Mouse (Mus musculus) Patski (cell line): ENCODE measurements at regions not wholly inside any gene's neighbourhood (a gene's known extent, or its start where the extent isn't known, plus 50 kb on each side); places are given as distances from the start of the nearest gene placed in this dataset.

Experiments used
- ATAC-seq: fragments of 100-300 bp; one replicate; pipeline ENCODE4 v1.8.0; 2021
- CTCF ChIA-PET: fragments of 350-600 bp; sonication (Branson Sonifier 250); formaldehyde crosslinking; loops from one replicate; lab custom pipeline; 2022; ENCODE audit warnings: inconsistent platforms; lab: Charles Lee
- POLR2A ChIA-PET: fragments of 350-600 bp; sonication (Branson Sonifier 250); formaldehyde crosslinking; loops from one replicate; lab custom pipeline; 2022; ENCODE audit warnings: antibody characterized with exemption, inconsistent platforms; lab: Charles Lee
- DNase-seq: peaks from one replicate; pipeline ENCODE4 v3.0.0-alpha.2; 2011; ENCODE audit warnings: low read depth, low spot score
- H3K27me3 ChIP-seq: fragments of 371-371 bp; one replicate; pipeline ENCODE4 v1.5.1; 2021
- CTCF ChIP-seq: fragments of 100-300 bp; IDR thresholded peaks from one replicate; pipeline ENCODE4 v1.5.1; 2021
- in situ Hi-C: fragments of 300-500 bp; cut with MboI; formaldehyde crosslinking; loops from 3 replicates; pipeline ENCODE4 v1.11.1; 2018; ENCODE audit warnings: low pct_unique_long_range_greater_than_20kb, mixed read lengths

DNA sequence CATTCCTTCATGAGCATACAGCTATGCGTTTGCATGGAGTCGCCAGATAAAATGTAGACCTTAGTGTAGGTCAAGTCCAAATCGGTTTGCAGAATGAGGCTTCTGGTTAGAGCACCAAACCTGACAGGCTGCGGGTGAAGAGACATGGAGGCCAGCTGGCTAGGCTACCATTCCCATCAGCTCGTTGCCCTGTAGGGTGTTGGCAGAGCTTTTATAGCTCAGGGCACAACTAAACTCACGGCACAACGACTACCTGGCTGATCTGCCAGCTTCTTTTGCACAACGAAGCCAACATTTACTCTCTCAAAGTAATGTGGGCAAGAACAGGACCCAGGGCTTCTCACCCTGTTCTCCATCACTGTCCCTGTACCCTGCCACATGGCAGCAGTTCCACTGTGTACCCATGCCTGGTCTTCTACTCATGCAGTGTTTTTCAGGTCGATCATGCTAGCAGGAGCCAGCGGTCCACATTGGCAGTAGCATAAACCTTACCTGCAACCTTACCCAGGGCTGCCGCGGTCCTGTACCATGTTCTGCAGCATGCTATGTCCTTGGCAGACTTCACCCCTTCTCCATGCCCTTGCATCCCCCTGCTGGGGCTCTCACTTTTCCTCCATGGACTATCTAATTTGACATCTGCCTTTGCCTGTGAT lies 431.0 kb downstream of the Ccdc171 start:
- DNase-seq, result no peak
- in situ Hi-C loops, result no loop called here

DNA sequence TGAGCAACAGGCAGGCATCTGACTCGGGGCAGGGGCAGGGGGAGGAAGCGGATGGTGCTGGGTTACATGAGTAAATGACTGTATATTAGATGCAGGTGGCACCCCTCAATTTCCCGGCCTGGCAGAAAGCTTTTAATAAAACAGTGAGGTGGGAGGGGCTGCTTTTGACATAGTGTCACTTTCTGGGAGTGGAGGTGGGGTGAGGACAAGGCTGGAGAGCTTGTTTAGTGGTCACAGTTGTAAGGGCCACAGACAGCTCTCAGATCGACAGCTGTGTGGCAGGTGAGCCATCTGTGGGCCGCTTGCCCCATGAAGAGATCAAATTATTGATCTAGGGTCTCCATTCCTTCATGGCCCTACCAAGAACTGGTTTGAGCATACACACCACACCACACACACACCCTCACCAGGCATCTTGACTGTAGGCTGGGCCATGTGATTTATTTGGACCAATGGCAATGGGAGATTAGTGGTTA lies 431.9 kb downstream of the Ccdc171 start:
- ChIA-PET CTCF (interaction anchor here (1.5 to 2.6 kb wide), 2 partner anchors 9 to 17 kb away, joined by 4 to 11 read pairs; no protein-coding TSS in a partner anchor), POLR2A (no interaction called here)
- no peaks in the 10 kb centered on the region for H3K27me3 ChIP-seq
- no peak for ATAC-seq
- DNase-seq, result no peak
- TF ChIP-seq CTCF, result no peak
- in situ Hi-C loops, result no loop called here

More for the DNA sequence above, 431.0 kb downstream of the Ccdc171 start:
- ChIA-PET POLR2A (no interaction called here), CTCF (interaction anchor here (1.5 to 2.6 kb wide), 2 partner anchors 10 to 18 kb away, joined by 4 to 11 read pairs; no protein-coding TSS in a partner anchor)
- H3K27me3 ChIP-seq, result no peaks in the 10 kb centered on the region
- no peak for ATAC-seq
- TF ChIP-seq CTCF, result no peak

DNA sequence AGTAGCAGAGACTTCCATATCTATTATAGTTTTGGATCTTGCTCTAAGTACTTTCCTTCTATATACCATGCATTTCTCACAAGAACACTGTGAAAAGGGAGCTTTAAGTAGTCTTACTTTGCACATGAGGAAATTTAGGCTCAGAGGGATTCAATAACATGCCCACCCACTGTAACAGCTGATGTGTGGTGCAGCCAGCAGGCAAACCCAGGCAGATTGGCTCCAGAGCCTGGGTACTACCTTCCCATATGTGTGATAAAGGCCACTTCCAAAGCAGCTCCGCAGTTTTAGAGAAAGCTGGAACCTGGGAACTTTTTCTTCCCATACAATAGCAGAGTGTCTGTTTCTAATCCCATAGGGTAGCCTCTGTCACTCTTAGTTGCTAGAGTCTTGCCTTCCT lies 441.6 kb downstream of the Ccdc171 start:
- ChIA-PET CTCF (interaction anchor here (0.8 to 2.6 kb wide), 2 partner anchors 11 to 16 kb away, joined by 3 to 11 read pairs; no protein-coding TSS in a partner anchor), POLR2A (no interaction called here)
- TF ChIP-seq CTCF, result no peak
- H3K27me3 ChIP-seq, result no peaks in the 10 kb centered on the region
- no peak for DNase-seq
- ATAC-seq, result no peak
- in situ Hi-C loops, result no loop called here

DNA sequence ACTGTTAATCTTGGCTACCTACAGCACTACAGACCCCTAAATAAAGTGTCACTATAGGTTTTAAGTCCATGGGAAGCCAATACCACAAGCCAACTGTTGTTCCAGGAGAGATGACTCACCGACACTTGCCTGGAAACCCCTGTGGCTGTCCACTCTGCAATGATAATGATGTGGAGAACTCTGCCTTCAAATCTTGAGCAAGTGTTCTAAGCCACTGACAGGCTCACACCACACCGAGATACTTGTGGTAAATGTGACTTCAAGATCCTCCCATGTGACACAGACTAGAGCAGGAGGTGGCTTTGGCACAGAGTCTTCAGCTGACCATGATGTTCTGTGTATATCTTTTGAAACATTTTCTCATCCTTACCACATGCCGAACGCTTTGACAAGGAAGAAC lies 447.8 kb downstream of the Ccdc171 start:
- in situ Hi-C loops, result loop anchor here (10.0 kb wide), 1 partner anchor 142 kb away; no protein-coding TSS in a partner anchor
- no peak for TF ChIP-seq CTCF
- peak; percentile 79 for ATAC-seq
- POLR2A ChIA-PET, result no interaction called here
- H3K27me3 ChIP-seq, result no peaks in the 10 kb centered on the region
- DNase-seq, result peak; percentile 28
- CTCF ChIA-PET, result no interaction called here

DNA sequence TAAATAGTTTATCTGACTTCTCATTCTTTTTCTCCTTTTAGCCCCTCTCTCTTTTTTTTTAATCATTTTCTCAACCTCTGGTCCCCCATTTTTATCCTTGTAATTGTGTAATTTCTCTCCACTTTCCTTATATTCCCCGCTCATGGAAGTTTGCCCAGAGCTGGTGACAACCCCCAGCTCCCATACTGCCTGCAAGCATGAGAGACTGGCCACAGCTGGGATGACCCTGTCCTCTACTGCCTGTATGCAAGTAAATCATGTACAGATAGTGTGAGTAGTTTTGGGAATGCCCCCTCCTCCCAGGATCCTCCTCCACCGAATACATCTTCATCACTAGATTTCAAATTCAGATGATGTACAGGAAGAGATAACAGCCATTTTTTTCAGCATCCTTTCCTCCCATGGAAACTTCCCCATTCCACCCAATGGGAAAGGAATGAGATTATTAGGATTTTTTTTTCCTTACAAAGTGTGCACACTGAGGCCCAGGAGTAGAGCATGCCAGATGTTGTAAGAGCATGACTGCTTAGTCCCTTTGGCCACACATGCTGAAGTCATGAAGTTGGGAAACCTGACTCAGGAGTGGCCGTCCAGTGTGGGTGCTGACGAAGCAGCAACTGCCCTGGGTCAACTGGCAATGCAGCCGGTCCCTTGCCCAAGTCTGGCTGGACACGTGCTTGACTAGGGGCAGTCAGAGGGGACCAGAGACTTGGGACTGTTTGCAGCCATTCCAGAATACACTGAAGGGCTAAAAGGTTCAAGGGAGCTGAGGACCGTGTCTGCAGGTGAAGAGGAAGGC lies 449.1 kb downstream of the Ccdc171 start:
- no peaks in the 10 kb centered on the region for H3K27me3 ChIP-seq
- in situ Hi-C loops, result loop anchor here (10.0 kb wide), 1 partner anchor 140 kb away; no protein-coding TSS in a partner anchor
- ChIA-PET POLR2A (no interaction called here), CTCF (interaction anchor here (0.7 kb wide), 1 partner anchor 17 kb away, joined by 4 read pairs; no protein-coding TSS in a partner anchor)
- ATAC-seq (no peak), DNase-seq (no peak)
- TF ChIP-seq CTCF, result no peak

DNA sequence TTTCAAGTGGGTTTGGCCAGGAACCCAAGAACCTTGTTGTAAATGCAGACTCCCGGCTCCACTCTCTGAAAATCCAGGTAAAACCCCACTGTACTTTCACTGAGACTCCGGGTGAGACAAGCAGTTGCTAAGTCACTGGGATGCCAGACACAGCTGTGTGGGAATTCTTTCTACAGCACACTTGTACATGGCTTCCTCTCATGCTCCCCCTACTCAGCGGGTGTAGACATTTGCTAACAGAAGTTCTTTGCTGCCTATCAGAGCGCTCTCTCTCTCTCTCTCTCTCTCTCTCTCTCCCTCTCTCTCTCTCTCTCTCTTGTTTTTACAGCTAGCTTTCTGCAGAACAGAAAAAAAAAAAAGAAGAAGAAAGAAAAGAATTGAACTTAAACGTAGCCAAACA lies 450.2 kb downstream of the Ccdc171 start:
- CTCF ChIA-PET, result no interaction called here
- in situ Hi-C loops, result loop anchor here (10.0 kb wide), 1 partner anchor 139 kb away; no protein-coding TSS in a partner anchor
- no peak for TF ChIP-seq CTCF
- no peak for ATAC-seq
- H3K27me3 ChIP-seq, result no peaks in the 10 kb centered on the region
- no peak for DNase-seq
- POLR2A ChIA-PET, result no interaction called here

DNA sequence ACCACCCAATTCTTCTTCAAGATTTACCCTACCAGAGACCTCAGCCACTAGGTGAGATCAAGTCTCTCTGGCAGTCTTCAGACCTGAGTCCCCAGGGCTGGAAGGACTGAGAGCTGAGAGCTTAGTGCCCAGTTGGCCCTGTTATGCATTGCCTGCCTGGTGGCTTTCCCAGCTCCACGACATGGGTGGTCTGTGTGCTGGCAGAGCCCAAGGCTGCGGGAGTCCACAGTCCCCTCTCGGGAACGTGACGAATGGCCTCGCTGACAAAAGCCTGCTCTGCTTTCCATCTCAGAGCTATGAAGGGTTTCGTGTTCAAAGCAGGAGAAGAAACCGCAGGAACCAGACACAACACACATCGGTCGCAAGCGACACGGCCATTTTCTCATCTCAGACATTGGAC lies 450.7 kb downstream of the Ccdc171 start:
- POLR2A ChIA-PET, result no interaction called here
- TF ChIP-seq CTCF, result no peak
- DNase-seq (no peak), ATAC-seq (no peak)
- in situ Hi-C loops, result loop anchor here (10.0 kb wide), 1 partner anchor 139 kb away; no protein-coding TSS in a partner anchor
- CTCF ChIA-PET, result no interaction called here
- H3K27me3 ChIP-seq, result no peaks in the 10 kb centered on the region

DNA sequence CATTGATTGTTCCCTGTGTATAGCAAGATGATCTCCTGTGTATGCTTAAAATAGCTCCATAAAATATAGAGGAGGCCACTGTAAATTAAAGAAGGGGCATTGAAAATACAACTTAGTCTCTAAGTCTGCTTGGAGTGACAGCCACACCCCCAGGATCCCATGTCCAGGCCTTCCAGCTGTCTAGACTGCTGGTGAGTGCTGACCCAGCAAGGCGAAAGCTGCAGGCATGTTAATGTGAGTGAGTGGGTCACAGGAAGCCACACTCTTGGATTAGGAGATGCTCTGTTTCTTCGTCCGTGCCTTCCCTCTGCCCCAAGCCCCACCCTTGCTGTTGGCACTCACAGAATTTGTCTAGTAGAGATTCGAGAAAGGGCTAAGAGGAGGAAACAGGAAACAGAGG lies 453.7 kb downstream of the Ccdc171 start:
- ChIA-PET POLR2A (no interaction called here), CTCF (interaction anchor here (1.1 kb wide), 1 partner anchor 24 kb away, joined by 3 read pairs; no protein-coding TSS in a partner anchor)

DNA sequence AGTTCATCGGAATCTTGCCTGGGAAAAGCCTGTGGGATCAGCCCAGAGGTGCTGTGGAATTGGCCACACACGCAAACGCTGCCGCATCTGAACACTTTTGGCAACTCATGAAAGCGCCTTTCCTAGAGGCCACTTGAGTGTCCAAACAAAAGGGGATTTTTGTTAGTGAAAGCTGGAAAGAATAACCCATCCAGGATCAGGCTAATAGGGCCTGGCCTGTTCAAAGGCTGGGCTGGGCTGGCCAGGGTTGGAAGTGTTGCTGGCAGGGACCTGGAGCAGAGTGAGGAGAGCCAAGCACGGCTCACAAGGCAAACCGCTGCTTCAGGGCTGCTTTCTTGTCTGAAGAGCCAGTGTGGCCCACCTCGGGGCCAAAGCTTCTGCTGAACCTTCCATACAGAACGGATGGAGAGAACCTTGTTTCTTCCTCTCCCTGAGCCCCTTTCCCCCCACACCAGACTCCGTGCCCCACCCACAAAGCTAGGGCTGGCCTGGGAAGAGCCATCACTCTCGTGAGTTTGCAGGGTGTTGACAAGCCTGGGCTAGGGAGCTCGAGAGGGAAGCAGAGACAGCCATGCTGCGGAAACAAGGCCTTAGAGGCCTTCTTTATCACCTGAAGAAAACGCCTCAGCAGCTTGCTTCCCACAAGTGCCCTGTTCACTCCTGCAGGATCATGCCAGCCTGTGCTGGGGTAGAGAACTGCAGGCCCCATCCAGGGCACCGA lies 459.5 kb downstream of the Ccdc171 start:
- TF ChIP-seq CTCF, result no peak
- ATAC-seq (no peak), DNase-seq (no peak)
- ChIA-PET CTCF (no interaction called here), POLR2A (no interaction called here)
- no peaks in the 10 kb centered on the region for H3K27me3 ChIP-seq
- in situ Hi-C loops, result no loop called here

More for the DNA sequence above, 453.7 kb downstream of the Ccdc171 start:
- DNase-seq (no peak), ATAC-seq (no peak)
- H3K27me3 ChIP-seq, result no peaks in the 10 kb centered on the region
- in situ Hi-C loops, result loop anchor here (10.0 kb wide), 1 partner anchor 136 kb away; no protein-coding TSS in a partner anchor
- TF ChIP-seq CTCF, result no peak

DNA sequence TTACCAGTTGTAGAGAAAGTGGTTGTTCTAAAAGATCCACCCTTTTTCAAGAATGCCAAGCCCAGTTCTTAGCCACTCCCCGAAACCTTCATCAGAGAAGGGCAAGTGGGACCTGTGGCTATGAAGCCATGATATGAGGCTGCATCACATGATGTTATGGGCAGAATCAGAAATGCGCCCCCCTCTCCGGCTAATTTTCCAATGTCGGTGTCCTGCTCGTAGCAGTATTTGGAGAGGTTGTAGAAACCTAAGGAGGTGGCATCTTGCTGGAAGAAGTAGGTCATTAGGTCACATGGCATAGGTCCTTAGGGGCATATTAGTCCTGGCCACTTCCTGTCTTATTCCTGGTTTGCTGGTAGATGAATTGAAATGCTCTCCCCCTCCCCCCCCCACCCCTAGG lies 460.1 kb downstream of the Ccdc171 start:
- DNase-seq, result no peak
- ChIA-PET CTCF (no interaction called here), POLR2A (no interaction called here)
- in situ Hi-C loops, result no loop called here
- no peak for ATAC-seq
- H3K27me3 ChIP-seq, result no peaks in the 10 kb centered on the region
- no peak for TF ChIP-seq CTCF
